Mouse (Mus musculus): ENCODE measurements around the gene Irgm2. TPM values are rescaled to one million over a fixed set of nuclear protein-coding genes. Genes with fewer than 3 reads are reported as not detected.
A peak's percentile ranks its signal among the peaks of the same experiment; 100 is the strongest.
"Not testable (repeated sequence)": the region's sequence is repeated elsewhere in the genome, so short reads cannot be mapped to it uniquely, and the experiment has no call there.

The Irgm2 gene
- total RNA-seq (2017) = 4.6 and 7.8 TPM in 2 replicates

- ATAC-seq (replicated peaks; ENCODE audit: low read depth, poor library complexity, severe bottlenecking) = peak; percentile 98
Measured at GRCm38 (mm10) chr11:58199229-58200037, at the start of gene Irgm2, which contains the start of gene Igtp. Gene Irgm2 (plus strand): TSS chr11:58199618. Gene Igtp (plus strand): TSS chr11:58199556.

GRCm38 (mm10) chr11:58155458-58155857 lies 44.0 kb upstream of the Irgm2 start:
- no peak for ATAC-seq (replicated peaks; ENCODE audit: low read depth, poor library complexity, severe bottlenecking)

- ATAC-seq (replicated peaks; ENCODE audit: low read depth, poor library complexity, severe bottlenecking) = no peak
Measured at GRCm38 (mm10) chr11:58156871-58157270, 42.5 kb upstream of the Irgm2 start.

- no peak for ATAC-seq (replicated peaks; ENCODE audit: low read depth, poor library complexity, severe bottlenecking)
Measured at GRCm38 (mm10) chr11:58165072-58165471, 34.3 kb upstream of the Irgm2 start.

- no peak for ATAC-seq (replicated peaks; ENCODE audit: low read depth, poor library complexity, severe bottlenecking)
Measured at GRCm38 (mm10) chr11:58167822-58168166, 31.6 kb upstream of the Irgm2 start.

- ATAC-seq (replicated peaks; ENCODE audit: low read depth, poor library complexity, severe bottlenecking) = peak; percentile 80
Measured at GRCm38 (mm10) chr11:58168167-58168915, 31.1 kb upstream of the Irgm2 start, which contains the start of gene Gemin5. Gene Gemin5 (minus strand): TSS chr11:58168539.

- no peak for ATAC-seq (replicated peaks; ENCODE audit: low read depth, poor library complexity, severe bottlenecking)
Measured at GRCm38 (mm10) chr11:58169666-58170065, 29.8 kb upstream of the Irgm2 start.

- ATAC-seq (replicated peaks; ENCODE audit: low read depth, poor library complexity, severe bottlenecking) = peak; percentile 87
Measured at GRCm38 (mm10) chr11:58171459-58172091, 27.8 kb upstream of the Irgm2 start, which contains the start of gene Mrpl22. Gene Mrpl22 (plus strand): TSS chr11:58171661.

GRCm38 (mm10) chr11:58179563-58179962 lies 19.9 kb upstream of the Irgm2 start:
- peak; percentile 79 for ATAC-seq (replicated peaks; ENCODE audit: low read depth, poor library complexity, severe bottlenecking)

GRCm38 (mm10) chr11:58179986-58180385 lies 19.4 kb upstream of the Irgm2 start:
- ATAC-seq (replicated peaks; ENCODE audit: low read depth, poor library complexity, severe bottlenecking) = not testable (repeated sequence)

GRCm38 (mm10) chr11:58180756-58181155 lies 18.7 kb upstream of the Irgm2 start:
- ATAC-seq (replicated peaks; ENCODE audit: low read depth, poor library complexity, severe bottlenecking) = no peak

- peak; percentile 73 for ATAC-seq (replicated peaks; ENCODE audit: low read depth, poor library complexity, severe bottlenecking)
Measured at GRCm38 (mm10) chr11:58183579-58183978, 15.8 kb upstream of the Irgm2 start.

GRCm38 (mm10) chr11:58189675-58190074 lies 9.7 kb upstream of the Irgm2 start:
- ATAC-seq (replicated peaks; ENCODE audit: low read depth, poor library complexity, severe bottlenecking) = no peak

- 0 out of 2 replicates have a peak, but pooled peaks have one; percentile 15 for ATAC-seq (replicated peaks; ENCODE audit: low read depth, poor library complexity, severe bottlenecking)
Measured at GRCm38 (mm10) chr11:58193326-58193725, 6.1 kb upstream of the Irgm2 start.

- no peak for ATAC-seq (replicated peaks; ENCODE audit: low read depth, poor library complexity, severe bottlenecking)
Measured at GRCm38 (mm10) chr11:58193860-58194520, 5.4 kb upstream of the Irgm2 start.

GRCm38 (mm10) chr11:58198663-58199062 lies 755 bp upstream of the Irgm2 start:
- ATAC-seq (replicated peaks; ENCODE audit: low read depth, poor library complexity, severe bottlenecking) = no peak

GRCm38 (mm10) chr11:58200226-58200625 lies 808 bp downstream of the Irgm2 start:
- no peak for ATAC-seq (replicated peaks; ENCODE audit: low read depth, poor library complexity, severe bottlenecking)

- no peak for ATAC-seq (replicated peaks; ENCODE audit: low read depth, poor library complexity, severe bottlenecking)
Measured at GRCm38 (mm10) chr11:58201052-58201451, 1.6 kb downstream of the Irgm2 start.

GRCm38 (mm10) chr11:58210321-58210886 lies 11.0 kb downstream of the Irgm2 start:
- no peak for ATAC-seq (replicated peaks; ENCODE audit: low read depth, poor library complexity, severe bottlenecking)
